Mouse (Mus musculus) megakaryocyte, embryonic 14.5 days (primary cell): ENCODE measurements at regions not wholly inside any gene's neighbourhood (a gene's known extent, or its start where the extent isn't known, plus 50 kb on each side); places are given as distances from the start of the nearest gene placed in this dataset.

Source experiments
- H3K27me3 ChIP-seq: replicated peaks from 2 replicates; pipeline ENCODE3; 2012; ENCODE audit warnings: inconsistent platforms
- H3K36me3 ChIP-seq: replicated peaks from 2 replicates; pipeline ENCODE3; 2012; ENCODE audit warnings: low read length, inconsistent platforms, mixed read lengths
- H3K4me1 ChIP-seq: 2 replicates; pipeline ENCODE4 v1.6.1; 2012; ENCODE audit warnings: inconsistent platforms
- H3K4me3 ChIP-seq: replicated peaks from 2 replicates; pipeline ENCODE3; 2012; ENCODE audit warnings: moderate library complexity, mild to moderate bottlenecking, inconsistent platforms
- H3K9me3 ChIP-seq: 2 replicates; pipeline ENCODE4 v1.6.1; 2012; ENCODE audit warnings: inconsistent platforms
- FLI1 ChIP-seq: IDR thresholded peaks from 2 replicates; pipeline ENCODE4 v1.6.1; 2012; ENCODE audit warnings: low read length, inconsistent platforms, mixed read lengths
- GATA1 ChIP-seq: IDR thresholded peaks from 3 replicates; pipeline ENCODE4 v1.6.1; 2012; ENCODE audit warnings: mixed read lengths, low read length, inconsistent platforms, borderline replicate concordance

GRCm38 (mm10) chr1:193682917-193683316, 312.8 kb upstream of the Camk1g start:
- Histone ChIP-seq H3K9me3 (no peaks in the 10 kb centered on the region), H3K27me3 (no peaks in the 10 kb centered on the region), H3K4me3 (no peak overlapping the region), H3K4me1 (no peaks in the 10 kb centered on the region), H3K36me3 (no peaks in the 10 kb centered on the region)
- TF ChIP-seq GATA1 (no peak), FLI1 (no peak)

- H3K27me3 ChIP-seq = no peaks in the 10 kb centered on the region
Measured at GRCm38 (mm10) chr1:193678448-193678847, 308.4 kb upstream of the Camk1g start.

GRCm38 (mm10) chr1:193673236-193673830, 303.2 kb upstream of the Camk1g start:
- Histone ChIP-seq H3K4me1 (no peaks in the 10 kb centered on the region), H3K4me3 (no peak overlapping the region), H3K36me3 (no peaks in the 10 kb centered on the region), H3K27me3 (no peaks in the 10 kb centered on the region), H3K9me3 (no peaks in the 10 kb centered on the region)
- TF ChIP-seq GATA1 (no peak), FLI1 (no peak)

More at GRCm38 (mm10) chr1:193678448-193678847, 308.4 kb upstream of the Camk1g start:
- no peak for TF ChIP-seq GATA1
- no peak for TF ChIP-seq FLI1
- H3K9me3 ChIP-seq = no peaks in the 10 kb centered on the region
- H3K36me3 ChIP-seq = no peaks in the 10 kb centered on the region
- no peak overlapping the region for H3K4me3 ChIP-seq
- no peaks in the 10 kb centered on the region for H3K4me1 ChIP-seq

- no peaks in the 10 kb centered on the region for H3K36me3 ChIP-seq
- H3K4me3 ChIP-seq = no peak overlapping the region
- H3K27me3 ChIP-seq = no peaks in the 10 kb centered on the region
- H3K9me3 ChIP-seq = no peaks in the 10 kb centered on the region
- no peaks in the 10 kb centered on the region for H3K4me1 ChIP-seq
- TF ChIP-seq FLI1 = no peak
- no peak for TF ChIP-seq GATA1
Measured at GRCm38 (mm10) chr1:193672681-193673080, 302.6 kb upstream of the Camk1g start.

- H3K4me1 ChIP-seq = no peaks in the 10 kb centered on the region
- no peaks in the 10 kb centered on the region for H3K9me3 ChIP-seq
- H3K27me3 ChIP-seq = no peaks in the 10 kb centered on the region
- no peak for TF ChIP-seq FLI1
- no peak for TF ChIP-seq GATA1
- H3K36me3 ChIP-seq = no peaks in the 10 kb centered on the region
- no peak overlapping the region for H3K4me3 ChIP-seq
Measured at GRCm38 (mm10) chr1:193671816-193672254, 301.7 kb upstream of the Camk1g start.

- Histone ChIP-seq H3K9me3 (no peaks in the 10 kb centered on the region), H3K27me3 (no peaks in the 10 kb centered on the region), H3K4me3 (no peak overlapping the region), H3K4me1 (no peaks in the 10 kb centered on the region), H3K36me3 (no peaks in the 10 kb centered on the region)
- TF ChIP-seq GATA1 (no peak), FLI1 (no peak)
Measured at GRCm38 (mm10) chr1:193671046-193671445, 300.9 kb upstream of the Camk1g start.

- H3K9me3 ChIP-seq = no peaks in the 10 kb centered on the region
- H3K4me3 ChIP-seq = no peak overlapping the region
- H3K36me3 ChIP-seq = no peaks in the 10 kb centered on the region
- TF ChIP-seq GATA1 (no peak), FLI1 (no peak)
- H3K27me3 ChIP-seq = no peaks in the 10 kb centered on the region
- H3K4me1 ChIP-seq = no peaks in the 10 kb centered on the region
Measured at GRCm38 (mm10) chr1:193670008-193670407, 299.9 kb upstream of the Camk1g start.

- H3K4me1 ChIP-seq = no peaks in the 10 kb centered on the region
- TF ChIP-seq GATA1 = no peak
- TF ChIP-seq FLI1 = no peak
- no peaks in the 10 kb centered on the region for H3K27me3 ChIP-seq
- no peaks in the 10 kb centered on the region for H3K36me3 ChIP-seq
- H3K4me3 ChIP-seq = no peak overlapping the region
- H3K9me3 ChIP-seq = no peaks in the 10 kb centered on the region
Measured at GRCm38 (mm10) chr1:193668841-193669240, 298.7 kb upstream of the Camk1g start.

- no peaks in the 10 kb centered on the region for H3K9me3 ChIP-seq
- no peaks in the 10 kb centered on the region for H3K36me3 ChIP-seq
- TF ChIP-seq GATA1 (no peak), FLI1 (no peak)
- no peaks in the 10 kb centered on the region for H3K27me3 ChIP-seq
- H3K4me3 ChIP-seq = no peak overlapping the region
- H3K4me1 ChIP-seq = no peaks in the 10 kb centered on the region
Measured at GRCm38 (mm10) chr1:193665854-193666253, 295.8 kb upstream of the Camk1g start.

- Histone ChIP-seq H3K36me3 (no peaks in the 10 kb centered on the region), H3K27me3 (no peaks in the 10 kb centered on the region), H3K4me3 (no peak overlapping the region), H3K4me1 (no peaks in the 10 kb centered on the region), H3K9me3 (no peaks in the 10 kb centered on the region)
- TF ChIP-seq FLI1 (no peak), GATA1 (no peak)
Measured at GRCm38 (mm10) chr1:193664569-193664968, 294.5 kb upstream of the Camk1g start.
